Mouse (Mus musculus): ENCODE data around the gene Gm20388.
A peak's percentile ranks its signal among the peaks of the same experiment; 100 is the strongest.
"Not testable (repeated sequence)": the region's sequence is repeated elsewhere in the genome, so short reads cannot be mapped to it uniquely, and the experiment has no call there.

Gene Gm20388

DNA sequence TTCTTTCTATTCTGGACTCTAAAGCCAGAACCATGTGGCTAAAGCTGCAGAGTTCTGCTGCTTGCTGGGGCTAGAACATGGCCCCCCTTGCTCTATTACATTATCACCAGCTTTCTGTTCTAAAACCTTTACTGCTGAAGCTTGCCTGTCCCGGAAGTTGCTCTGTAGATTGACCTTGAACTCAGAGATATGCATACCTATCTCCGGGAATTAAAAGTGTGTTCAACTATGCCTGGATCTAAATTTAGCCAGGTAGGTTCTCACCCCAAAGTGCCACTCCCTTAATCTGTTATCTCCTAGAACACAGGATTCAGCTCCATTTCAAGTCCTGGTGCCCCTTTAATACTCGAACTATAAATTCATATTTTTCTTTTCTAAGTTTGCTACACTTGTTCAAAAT lies 4100.9 kb downstream of the Gm20388 start:
- DNase-seq (ENCODE audit: low spot score in 2 of 2): no peak

DNA sequence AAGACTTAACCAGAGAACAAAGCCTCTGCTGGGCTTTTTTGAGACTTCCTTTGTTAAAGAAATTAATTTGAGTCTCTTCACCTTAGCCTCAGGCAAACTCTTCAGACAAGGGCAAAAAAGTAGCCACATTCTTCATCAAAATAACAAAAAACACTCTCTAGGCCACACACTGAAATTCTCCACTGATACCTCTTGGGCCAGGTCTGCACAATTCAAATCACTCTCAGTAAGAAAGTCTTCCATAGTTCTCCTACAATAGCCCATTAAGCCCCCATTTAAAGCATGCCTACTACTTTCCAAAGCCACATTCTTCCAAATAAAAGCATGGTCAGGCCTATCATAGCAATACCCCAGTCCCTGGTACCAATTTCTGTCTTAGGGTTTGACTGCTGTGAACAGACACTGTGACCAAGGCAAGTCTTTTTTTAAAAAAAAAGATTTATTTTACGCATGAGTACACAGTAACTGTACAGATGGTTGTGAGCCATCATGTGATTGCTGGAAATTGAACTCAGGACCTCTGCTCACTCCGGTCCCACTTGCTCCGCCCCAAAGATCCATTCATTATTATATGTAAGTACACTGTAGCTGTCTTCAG lies 4101.4 kb downstream of the Gm20388 start:
- no peak for DNase-seq (ENCODE audit: low spot score in 2 of 2)

DNA sequence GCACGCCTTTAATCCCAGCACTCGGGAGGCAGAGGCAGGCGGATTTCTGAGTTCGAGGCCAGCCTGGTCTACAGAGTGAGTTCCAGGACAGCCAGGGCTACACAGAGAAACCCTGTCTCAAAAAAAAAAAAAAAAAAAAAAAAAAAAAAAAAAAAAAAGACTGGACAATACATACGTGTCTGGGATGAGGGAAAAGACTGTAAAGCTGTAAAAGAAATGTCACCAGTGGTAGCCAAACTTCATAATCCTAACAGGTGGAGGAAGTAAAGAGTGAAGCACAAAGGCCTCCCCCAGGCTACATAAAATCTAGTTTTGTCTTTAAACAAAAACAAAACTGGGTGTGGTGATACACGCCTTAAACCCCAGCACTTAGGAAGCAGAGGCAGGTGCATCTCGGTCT lies 4103.7 kb downstream of the Gm20388 start:
- DNase-seq (ENCODE audit: low spot score in 2 of 2): not testable (repeated sequence)

DNA sequence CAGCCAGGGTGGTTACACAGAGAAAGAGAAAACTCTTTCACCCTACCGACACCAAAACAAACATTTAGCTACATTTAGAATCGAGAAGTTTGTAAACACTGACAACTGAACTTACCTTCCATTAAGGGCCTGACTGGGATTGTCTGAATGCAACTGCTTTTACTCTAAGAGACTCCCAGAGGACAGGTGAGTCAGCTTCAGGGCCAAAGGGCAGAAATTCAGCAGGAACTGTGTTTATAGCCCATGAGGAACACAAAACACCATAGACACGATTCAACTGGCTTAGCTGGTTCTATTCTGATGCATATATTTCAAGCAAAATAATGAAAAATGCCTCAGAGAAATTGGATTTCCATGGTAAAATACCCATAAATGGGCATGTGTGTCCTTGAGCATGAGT lies 4104.1 kb downstream of the Gm20388 start:
- DNase-seq (ENCODE audit: low spot score in 2 of 2): no peak

DNA sequence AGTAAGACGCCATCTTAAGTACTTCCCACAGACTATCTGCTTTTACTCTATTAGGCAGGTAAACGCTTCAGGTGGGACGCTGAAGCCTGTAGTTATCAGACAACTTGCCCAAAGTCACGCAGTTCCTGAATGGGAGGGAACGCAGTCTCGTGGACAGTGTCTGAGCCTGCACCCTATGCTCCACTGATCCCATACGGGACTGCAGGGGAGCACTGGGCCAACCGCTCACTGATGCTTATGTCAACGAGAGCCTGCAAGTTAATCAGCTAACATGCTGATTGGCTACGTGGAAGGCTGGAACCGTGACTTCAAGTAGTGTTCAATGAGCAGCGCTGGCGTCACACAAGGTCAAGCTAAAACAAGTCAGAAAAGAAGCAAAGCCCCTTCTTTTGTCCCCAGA lies 4109.1 kb downstream of the Gm20388 start:
- peak in 1 of 2 experiments; percentile 25 for DNase-seq (ENCODE audit: low spot score in 2 of 2)

DNA sequence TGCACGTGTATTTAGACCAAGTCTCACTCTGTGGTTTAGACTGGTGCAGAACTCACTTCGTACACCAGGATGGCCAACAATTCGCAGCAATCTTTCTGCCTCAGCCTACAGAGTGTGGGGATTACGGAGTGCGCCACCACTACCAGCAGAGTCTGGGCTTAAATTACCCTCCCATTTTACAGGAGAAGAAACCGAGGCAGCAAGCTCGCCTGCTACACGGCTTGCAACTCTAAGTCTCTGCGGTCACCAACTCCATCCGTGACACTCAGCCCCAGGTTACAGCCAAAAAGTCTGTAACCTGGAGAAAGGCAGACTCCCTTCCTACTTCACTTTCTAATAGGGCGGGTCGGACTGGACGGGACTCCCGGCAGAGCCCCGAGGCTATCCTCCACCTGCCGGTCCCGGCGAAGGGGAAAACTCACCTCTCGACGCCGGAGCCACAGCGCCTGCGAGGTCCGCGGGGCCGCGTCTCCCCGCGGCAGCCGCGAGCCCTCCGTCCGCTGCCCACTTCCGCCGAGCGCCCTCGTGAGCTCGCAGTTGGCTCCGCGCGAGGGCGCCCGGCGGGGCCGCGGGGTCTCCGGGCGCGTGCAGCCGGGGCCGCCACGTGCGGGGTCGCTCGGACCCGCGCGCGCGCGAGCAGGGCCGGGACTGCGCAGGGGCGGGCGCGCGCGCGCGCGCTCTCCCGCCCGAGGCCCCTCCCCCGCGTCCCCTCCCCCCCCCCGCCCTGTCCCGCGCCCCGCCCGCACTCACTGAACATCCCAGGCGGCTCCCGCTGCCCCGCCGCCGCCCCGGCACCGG lies 4110.0 kb downstream of the Gm20388 start:
- peak; percentile 24 to 39 for DNase-seq (ENCODE audit: low spot score in 2 of 2)

DNA sequence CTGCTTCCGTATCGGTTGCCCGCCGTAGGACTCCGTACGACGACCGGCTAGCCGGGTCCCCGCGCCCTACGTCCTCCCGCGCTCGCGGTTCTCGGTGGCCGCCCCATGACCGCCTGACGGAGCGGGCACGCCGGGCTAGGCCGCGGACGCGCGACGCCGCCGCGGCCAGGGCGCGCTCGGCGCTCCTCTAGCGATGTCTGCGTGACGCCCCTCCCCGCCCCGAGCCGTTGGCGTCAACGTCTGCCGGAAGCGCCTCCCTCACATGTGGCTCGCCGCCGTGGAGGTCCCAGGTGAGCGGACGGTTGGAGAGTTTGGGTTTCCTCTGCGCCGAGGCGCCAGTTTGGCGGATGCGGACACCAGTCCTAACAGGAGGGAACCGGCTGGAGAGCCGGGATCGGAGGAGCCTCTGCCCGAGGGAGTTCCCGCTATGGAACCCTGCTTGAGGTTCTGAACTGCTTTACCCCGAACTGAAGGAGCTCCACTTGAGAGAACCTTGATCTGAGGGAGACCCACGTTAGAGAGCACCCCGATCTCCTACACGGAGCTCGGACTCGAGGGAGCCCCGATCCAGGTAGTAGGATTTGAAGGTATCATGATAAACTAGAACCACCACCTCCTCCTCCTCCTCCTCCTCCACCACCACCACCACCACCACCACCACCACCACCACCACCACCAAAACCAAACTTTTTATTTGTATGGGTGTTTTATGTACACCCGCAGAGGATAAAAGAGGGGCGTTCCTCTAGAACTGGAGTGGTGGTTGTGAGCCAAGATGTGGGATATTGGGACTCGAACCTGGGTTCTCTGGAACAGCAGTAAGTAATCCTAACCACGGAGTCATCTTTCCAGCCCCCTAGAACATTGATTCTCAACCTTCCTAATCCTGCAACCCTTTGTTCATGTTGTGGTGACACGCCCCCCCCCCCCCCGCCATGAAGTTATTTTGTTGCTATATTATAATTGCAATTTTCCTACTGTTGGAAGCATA lies 4110.9 kb downstream of the Gm20388 start, which contains the start of the genes Taf5l and Urb2:
Gene Taf5l (minus strand): TSS at position 161 of the 991 bp plus-strand sequence.
Gene Urb2 (plus strand): TSS at position 272 of the 991 bp plus-strand sequence.
- peak; percentile 87 to 93 for DNase-seq (ENCODE audit: low spot score in 2 of 2)

DNA sequence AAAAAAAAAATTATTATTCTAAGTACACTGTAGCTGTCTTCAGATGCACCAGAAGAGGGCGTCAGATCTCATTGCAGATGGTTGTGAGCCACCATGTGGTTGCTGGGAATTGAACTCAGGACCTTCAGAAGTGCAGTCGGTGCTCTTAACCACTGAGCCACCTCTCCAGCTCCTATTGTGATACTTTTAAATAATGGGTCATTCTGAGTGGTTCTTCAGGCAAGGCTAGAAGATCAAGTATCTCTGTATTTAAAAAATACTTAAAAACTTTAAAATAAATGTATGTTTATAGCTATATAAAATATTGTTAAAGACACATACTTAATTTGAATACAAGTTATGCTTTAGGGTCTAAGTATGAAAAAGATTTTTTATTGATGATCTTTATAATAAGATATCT lies 4115.6 kb downstream of the Gm20388 start:
- not testable (repeated sequence) for DNase-seq (ENCODE audit: low spot score in 2 of 2)

DNA sequence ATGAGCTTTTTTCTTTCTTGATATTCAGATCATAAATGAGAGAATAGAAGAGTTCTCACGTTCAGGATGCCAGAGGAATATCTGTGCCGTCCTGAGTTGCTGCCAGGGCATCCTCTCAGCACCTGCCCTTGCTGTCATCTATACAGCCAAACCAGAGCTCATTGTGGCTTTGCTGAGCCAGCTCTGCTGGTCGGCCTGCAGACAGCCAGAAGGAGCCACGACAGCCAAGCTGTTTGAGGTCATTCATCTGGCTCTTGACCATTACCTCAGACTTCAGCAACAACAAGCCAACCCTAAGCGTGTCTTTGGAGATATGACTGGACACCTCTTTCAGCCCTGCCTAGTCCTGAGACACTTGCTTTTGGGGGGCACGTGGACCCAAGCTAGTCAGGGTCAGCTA lies 4117.2 kb downstream of the Gm20388 start:
- DNase-seq (ENCODE audit: low spot score in 2 of 2): no peak

DNA sequence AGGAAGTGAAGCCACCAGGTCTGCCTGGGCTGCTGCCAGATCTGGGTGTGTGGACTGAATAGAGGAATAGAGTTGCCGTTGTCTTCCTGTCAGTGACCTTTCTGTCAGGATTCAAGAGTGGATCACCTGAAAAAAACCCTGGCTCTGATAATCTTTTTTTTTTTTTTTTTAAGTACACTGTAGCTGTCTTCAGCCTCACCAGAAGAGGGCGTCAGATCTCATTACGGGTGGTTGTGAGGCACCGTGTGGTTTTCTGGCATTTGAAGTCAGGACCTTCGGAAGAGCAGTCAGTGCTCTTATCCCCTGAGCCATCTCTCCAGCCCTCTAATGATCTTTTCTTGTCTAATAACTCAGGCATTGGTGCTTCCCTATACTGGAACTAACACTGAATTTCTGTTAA lies 4122.8 kb downstream of the Gm20388 start:
- no peak for DNase-seq (ENCODE audit: low spot score in 2 of 2)

DNA sequence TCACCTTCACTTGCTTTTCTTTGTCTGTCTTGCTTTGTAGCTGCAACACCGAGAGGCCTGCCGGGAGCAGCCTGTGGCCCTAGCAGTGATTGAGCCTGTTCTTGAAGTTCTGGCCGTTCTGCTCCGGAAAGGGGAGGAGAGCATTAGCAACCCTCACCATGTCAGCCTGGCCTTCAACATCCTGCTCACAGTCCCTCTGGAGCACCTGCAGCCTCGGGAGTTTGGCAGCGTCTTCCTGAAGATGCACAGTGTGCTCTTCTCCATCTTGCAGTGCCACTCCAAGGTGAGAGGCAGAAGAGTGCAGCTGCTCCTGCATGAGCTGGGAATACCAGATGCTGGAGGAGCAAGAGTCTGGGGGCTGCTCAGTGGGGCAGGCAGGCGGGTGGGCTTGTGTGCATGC lies 4127.5 kb downstream of the Gm20388 start:
- no peak for DNase-seq (ENCODE audit: low spot score in 2 of 2)

DNA sequence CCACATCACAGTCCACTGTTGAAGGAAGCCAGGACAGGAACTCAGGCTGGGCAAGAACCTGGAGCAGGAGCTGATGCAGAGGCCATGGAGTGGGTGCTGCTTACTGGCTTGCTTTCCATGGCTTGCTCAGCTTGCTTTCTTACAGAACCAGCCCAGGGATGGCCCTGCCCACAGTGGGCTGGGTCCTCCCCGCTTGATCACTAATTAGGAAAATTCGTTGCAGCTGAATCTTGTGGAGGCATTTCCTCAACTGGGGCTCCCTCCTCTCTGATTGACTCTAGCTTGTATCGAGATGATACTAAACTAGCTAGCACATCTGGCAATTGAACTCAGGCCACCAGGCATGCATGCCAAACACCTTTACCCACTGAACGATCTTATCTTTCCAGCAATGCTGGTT lies 4128.7 kb downstream of the Gm20388 start:
- DNase-seq (ENCODE audit: low spot score in 2 of 2): no peak

DNA sequence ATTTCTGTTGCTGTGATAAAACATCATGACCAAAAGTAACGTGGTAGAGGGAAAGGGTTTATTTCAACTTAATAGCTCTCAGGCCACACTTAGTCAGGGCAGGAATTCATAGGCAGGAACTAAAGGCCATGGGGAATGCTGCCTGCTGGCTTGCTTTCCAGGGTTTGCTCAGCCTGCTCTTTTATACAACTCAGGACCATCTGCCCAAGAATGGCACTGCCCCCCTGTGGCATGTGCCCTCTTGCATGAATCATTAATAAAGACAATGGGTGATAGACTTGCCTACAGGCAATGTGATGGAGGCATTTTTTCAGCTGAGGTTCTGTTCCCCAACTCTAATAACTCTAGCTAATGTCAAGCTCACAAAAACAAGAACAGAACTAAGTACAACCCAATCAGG lies 4131.6 kb downstream of the Gm20388 start:
- no peak for DNase-seq (ENCODE audit: low spot score in 2 of 2)

DNA sequence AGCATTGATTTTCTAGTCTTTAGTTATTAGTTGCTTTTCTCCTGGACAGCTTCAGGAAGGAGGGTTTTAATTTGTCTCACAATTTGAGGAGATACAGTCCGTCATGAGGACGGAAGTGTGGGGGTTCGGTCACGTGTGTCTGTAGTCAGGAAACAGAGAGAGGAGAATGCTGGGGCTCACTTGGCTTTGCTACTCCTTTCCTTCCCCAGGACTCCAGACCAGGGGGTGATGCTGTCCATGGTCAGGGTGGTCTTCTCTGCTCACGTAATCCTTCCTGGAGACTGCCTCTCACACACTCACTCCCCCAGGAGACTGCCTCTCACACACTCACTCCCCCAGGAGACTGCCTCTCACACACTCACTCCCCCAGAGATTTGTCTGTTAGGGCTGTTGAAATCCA lies 4133.8 kb downstream of the Gm20388 start:
- DNase-seq (ENCODE audit: low spot score in 2 of 2): no peak

DNA sequence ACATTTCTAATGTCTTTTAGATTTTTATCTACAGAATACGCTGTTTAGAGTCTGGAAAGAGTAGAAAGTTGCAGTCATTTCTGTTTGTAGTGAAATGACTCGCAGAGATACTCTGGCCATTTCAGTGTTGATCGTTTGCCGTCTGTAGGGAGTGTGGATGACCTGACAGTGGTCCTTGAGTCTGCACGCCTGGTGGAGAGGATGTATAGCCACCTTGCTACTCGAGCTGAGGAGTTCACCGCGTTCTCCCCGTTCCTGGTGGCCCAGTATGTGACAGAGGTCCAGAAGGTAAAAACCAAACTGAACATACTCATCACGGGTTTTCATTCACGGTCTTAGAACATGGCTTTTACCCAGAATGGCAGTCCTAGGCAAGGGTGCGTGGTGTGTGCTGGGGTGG lies 4134.3 kb downstream of the Gm20388 start:
- DNase-seq (ENCODE audit: low spot score in 2 of 2): no peak

DNA sequence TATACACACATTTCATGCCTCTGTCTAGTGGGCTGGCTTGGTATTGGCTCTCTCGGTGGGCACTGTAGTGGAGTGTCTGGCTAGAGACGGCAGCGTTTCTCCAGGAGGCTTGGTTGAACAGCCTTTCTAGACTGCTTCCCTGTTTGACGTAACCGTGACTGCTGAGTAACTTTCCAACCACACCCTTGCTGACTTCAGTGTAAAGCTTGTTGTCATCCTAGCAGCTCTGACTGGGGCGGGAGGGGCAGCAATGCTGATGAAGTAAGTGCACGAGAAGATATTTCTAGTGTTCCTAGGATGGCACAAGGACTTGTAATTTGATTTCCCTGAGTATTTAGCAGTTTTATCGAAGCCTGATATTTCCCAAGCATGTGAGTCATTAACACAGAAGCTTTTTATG lies 4135.2 kb downstream of the Gm20388 start:
- DNase-seq (ENCODE audit: low spot score in 2 of 2): no peak

DNA sequence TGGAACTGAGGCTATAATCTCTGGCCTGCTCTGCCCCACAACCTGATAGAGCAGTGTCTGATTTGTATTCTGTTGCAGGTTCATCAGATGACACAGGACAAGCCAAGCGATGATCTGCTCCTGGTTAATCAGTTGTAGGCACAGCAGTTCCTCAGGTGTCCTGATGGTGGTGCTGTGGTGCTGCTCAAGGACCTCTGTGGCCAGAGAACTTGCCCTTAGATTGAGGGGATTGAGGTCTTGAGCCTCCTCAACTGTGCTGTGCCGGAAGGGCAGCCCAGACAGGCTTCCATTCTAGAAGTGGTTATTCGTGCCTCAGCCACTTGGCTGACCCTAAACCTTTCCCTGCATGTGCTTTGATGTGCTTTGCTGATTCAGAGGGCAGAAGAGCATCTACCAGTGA lies 4141.5 kb downstream of the Gm20388 start:
- DNase-seq (ENCODE audit: low spot score in 2 of 2): peak; percentile 32 to 61

DNA sequence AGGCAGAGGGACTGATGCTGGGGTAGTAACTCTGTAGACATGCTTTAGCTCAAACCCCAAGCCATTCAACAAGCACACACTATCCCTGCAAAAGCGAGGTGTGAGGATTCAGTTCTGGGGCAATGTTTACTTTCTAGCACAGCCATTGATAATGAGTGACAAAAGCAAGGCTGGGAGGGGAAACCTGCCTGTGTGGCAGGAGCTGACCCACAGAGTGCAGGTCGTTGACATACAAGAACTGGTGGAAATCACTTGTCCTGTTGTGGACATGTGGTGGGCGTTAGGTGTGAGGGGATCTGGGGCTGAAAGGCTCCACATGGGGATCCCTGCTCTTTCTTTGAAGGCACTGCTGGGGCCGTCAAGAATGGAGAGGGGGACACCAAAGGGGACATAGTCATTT lies 4141.9 kb downstream of the Gm20388 start:
- no peak for DNase-seq (ENCODE audit: low spot score in 2 of 2)

DNA sequence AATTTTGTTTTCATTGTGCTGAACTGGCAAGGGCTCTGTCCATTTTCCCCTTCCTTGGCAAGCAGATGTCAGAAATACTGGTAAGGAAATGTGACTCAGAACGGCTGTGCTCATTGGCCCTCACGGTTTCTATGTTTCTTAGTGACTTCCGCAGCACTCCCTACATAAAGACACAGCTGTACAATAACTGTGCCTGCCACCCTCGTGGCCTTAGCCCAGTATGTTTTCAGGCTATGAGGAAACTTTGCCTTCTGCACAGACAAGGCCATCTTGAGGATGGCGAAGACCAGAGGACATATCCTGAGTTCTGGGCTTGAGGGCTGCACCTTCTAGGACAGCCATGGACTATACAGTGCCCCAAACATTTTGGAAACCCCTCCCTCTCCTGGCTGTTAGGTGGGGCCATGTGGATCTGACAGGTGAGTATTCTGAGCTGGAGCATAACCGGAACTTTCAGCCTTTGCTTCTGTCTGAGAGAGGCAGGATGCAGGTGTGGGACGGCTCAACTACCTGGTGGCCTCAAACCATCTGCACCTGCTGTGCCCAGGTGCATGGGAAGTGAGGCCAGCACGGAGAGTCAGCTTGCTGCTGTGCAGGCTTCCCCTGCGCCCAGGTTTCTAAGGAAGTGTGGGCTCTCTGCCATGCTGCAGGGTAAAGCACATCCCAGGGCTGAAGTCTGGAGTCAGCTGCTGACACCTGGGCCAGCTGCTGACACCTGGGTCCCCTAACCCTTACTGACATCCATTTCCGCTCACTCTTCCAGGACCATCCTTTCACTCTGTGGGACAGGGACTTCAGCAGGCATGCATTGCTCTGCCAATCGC lies 4146.4 kb downstream of the Gm20388 start:
- DNase-seq (ENCODE audit: low spot score in 2 of 2): no peak

DNA sequence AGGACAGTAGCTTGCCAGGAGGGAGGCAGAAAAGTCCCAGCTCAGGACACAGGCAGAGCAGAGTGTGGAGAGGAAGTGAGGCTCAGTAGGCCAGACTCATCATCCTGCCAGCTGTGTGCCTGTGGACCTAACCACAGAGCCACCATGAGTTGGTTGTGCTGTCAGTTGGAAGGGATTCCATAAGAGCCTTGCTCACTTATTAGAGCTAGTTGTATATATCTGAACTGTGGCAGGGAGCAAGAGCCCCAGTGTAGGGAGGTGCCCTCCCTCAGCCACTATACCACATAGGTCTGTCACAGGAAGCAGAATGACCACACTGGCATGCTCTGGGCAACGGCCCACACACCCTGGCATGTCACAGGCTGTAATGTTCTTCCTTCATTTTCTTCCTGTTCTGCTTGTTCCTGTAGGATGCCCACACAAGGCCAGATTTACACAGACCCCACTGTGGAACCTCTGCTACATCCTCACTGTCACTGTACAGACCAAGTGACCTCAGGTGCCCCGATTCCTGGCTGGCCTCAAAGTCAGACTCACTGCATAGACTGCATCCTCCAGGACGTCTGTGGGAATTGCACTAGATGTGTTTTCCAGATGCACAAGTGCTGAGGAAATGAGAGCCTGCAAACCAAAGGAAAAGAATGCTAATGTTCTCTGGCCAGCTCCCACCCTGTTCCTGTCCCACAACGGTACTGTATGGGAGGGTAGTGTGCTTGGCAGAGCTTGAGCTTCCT lies 4155.9 kb downstream of the Gm20388 start:
- DNase-seq (ENCODE audit: low spot score in 2 of 2): no peak
